Mouse (Mus musculus) cerebellum, postnatal 36 days (tissue): Measurements from ENCODE around the gene Cnih4.

Experiments used
- DNase-seq, 2 experiments: peaks; one replicate each; pipeline ENCODE4 v3.0.0; 2021 to 2022; ENCODE audit warnings: mixed read lengths in 2 of 2

Gene Cnih4

GRCm38 (mm10) chr1:181211403-181211919 is 67.0 kb downstream of the Cnih4 start:
- no peak for DNase-seq

- peak; percentile 82 for DNase-seq
Measured at GRCm38 (mm10) chr1:181211920-181212633, 67.6 kb downstream of the Cnih4 start, which contains the start of gene Wdr26. Gene Wdr26, minus strand, starts transcription at chr1:181212001.

- no peak for DNase-seq
Measured at GRCm38 (mm10) chr1:181214296-181215035, 70.0 kb downstream of the Cnih4 start.

- DNase-seq = no peak
Measured at GRCm38 (mm10) chr1:181216315-181216714, 71.8 kb downstream of the Cnih4 start.
